24 mouse cellular contexts compared by ENCODE assay signal in genomic region chr6:96435545-96435944, GRCm38 (mm10).
DNase-seq lines count a peak whose midpoint lies in the region; ATAC-seq lines count a peak whose summit lies in the region.
"Had no signal": no experiment of that assay in that cellular context is flagged by ENCODE, and none has a peak within 500 bp of the region (broad histone marks: within the 10 kb centered on the region; RNA-seq: fewer than 3 reads in every experiment).

No protein-coding gene starts in this region.

- H3K27me3 ChIP-seq in limb, embryonic 11.5 days (ENCODE audit: control insufficient read depth, insufficient read depth, low read length), result no peaks in the 10 kb centered on the region
- H3K27me3 ChIP-seq in limb, embryonic 10.5 days (ENCODE audit: low read depth, poor library complexity, severe bottlenecking), result no peaks in the 10 kb centered on the region
- H3K27me3 ChIP-seq in limb, embryonic 13.5 days, result no peaks in the 10 kb centered on the region
- H3K27me3 ChIP-seq in kidney, embryonic 16.5 days (ENCODE audit: insufficient read depth, low read length), result no peaks in the 10 kb centered on the region
- H3K27me3 ChIP-seq: CH12.LX; embryonic facial prominence, embryonic 12.5 days; forebrain, embryonic 13.5 days; Patski had no signal

- DNase-seq in heart, adult 11 months, result peak; percentile 13
- no peak for DNase-seq in heart, adult 8-10 months (ENCODE audit: low spot score)
- peak; percentile 44 for DNase-seq in limb, embryonic 11.5 days (ENCODE audit: low spot score)
- no peak for DNase-seq in limb, embryonic 10.5 days (ENCODE audit: low spot score)
- DNase-seq in spleen, adult 12 weeks (ENCODE audit: low spot score), result no peak
- DNase-seq: adrenal gland, adult 8-10 months; adrenal gland, postnatal 14 days; adrenal gland, postnatal 36 days; B cell, adult 2 months; cerebellum, adult 11-12 months; cerebellum, adult 2 months; cerebellum, adult 9-10 months; cerebellum, postnatal 10 days; cerebellum, postnatal 25 days had no signal

- H3K4me1 ChIP-seq in limb, embryonic 11.5 days (ENCODE audit: control insufficient read depth, insufficient read depth, low read length), result no peaks in the 10 kb centered on the region
- peaks cover 17% of the 10 kb centered on the region for H3K4me1 ChIP-seq in limb, embryonic 10.5 days
- peaks cover 5% of the 10 kb centered on the region; the same call in 1 of the 2 replicates for H3K4me1 ChIP-seq in limb, embryonic 13.5 days
- peaks cover 10% of the 10 kb centered on the region; the same call in 1 of the 2 replicates for H3K4me1 ChIP-seq in kidney, embryonic 16.5 days (ENCODE audit: insufficient read depth, low read length)
- H3K4me1 ChIP-seq: embryonic facial prominence, embryonic 10.5 days; embryonic facial prominence, embryonic 12.5 days had no signal

- no peak overlapping the region for H3K4me3 ChIP-seq in limb, embryonic 11.5 days (ENCODE audit: low read depth, low read length)
- H3K4me3 ChIP-seq in limb, embryonic 10.5 days, result no peak overlapping the region
- no peak overlapping the region for H3K4me3 ChIP-seq in limb, embryonic 13.5 days
- H3K4me3 ChIP-seq in kidney, embryonic 16.5 days (ENCODE audit: low read length), result no peak overlapping the region
- H3K4me3 ChIP-seq: embryonic facial prominence, embryonic 10.5 days; embryonic facial prominence, embryonic 12.5 days; forebrain, embryonic 13.5 days had no signal

- no peak overlapping the region for H3K27ac ChIP-seq in limb, embryonic 11.5 days (replicated peaks; ENCODE audit: low read depth, low read length)
- no peak overlapping the region for H3K27ac ChIP-seq in limb, embryonic 10.5 days
- 0 out of 2 replicates have a peak overlapping the region, but pooled peaks have one; percentile 6 for H3K27ac ChIP-seq in limb, embryonic 13.5 days
- no peak overlapping the region for H3K27ac ChIP-seq in kidney, embryonic 16.5 days (ENCODE audit: low read length)
- H3K27ac ChIP-seq: embryonic facial prominence, embryonic 10.5 days; embryonic facial prominence, embryonic 12.5 days; forebrain, embryonic 13.5 days had no signal

- ATAC-seq in limb, embryonic 11.5 days (ENCODE audit: insufficient number of reproducible peaks, low FRiP score, low TSS enrichment, low read depth), result peak; percentile 73
- no peak for ATAC-seq in limb, embryonic 13.5 days (ENCODE audit: low FRiP score, low read depth)
- no peak for ATAC-seq in kidney, embryonic 16.5 days (ENCODE audit: low FRiP score, low TSS enrichment)
- ATAC-seq: activated CD4-positive, CD25-positive, alpha-beta regulatory T cell, adult 4 months; CD4-positive, CD25-positive, alpha-beta regulatory T cell, adult 4 months; forebrain, embryonic 13.5 days; Patski had no signal

- no peak overlapping the region for H3K9ac ChIP-seq in limb, embryonic 11.5 days (ENCODE audit: low read length)
- no peak overlapping the region for H3K9ac ChIP-seq in limb, embryonic 13.5 days
- no peak overlapping the region for H3K9ac ChIP-seq in kidney, embryonic 16.5 days (replicated peaks; ENCODE audit: low read length)
- H3K9ac ChIP-seq: embryonic facial prominence, embryonic 12.5 days; forebrain, embryonic 13.5 days had no signal

- no peaks in the 10 kb centered on the region for H3K36me3 ChIP-seq in limb, embryonic 11.5 days (ENCODE audit: control insufficient read depth, insufficient read depth, low read length)
- no peaks in the 10 kb centered on the region for H3K36me3 ChIP-seq in limb, embryonic 10.5 days
- H3K36me3 ChIP-seq in limb, embryonic 13.5 days, result no peaks in the 10 kb centered on the region
- H3K36me3 ChIP-seq in kidney, embryonic 16.5 days (ENCODE audit: insufficient read depth, low read length), result no peaks in the 10 kb centered on the region
- H3K36me3 ChIP-seq: embryonic facial prominence, embryonic 10.5 days; embryonic facial prominence, embryonic 12.5 days; G1E had no signal

- H3K9me3 ChIP-seq in limb, embryonic 11.5 days (ENCODE audit: control insufficient read depth, low read length), result no peaks in the 10 kb centered on the region
- no peaks in the 10 kb centered on the region for H3K9me3 ChIP-seq in limb, embryonic 10.5 days (replicated peaks)
- H3K9me3 ChIP-seq in limb, embryonic 13.5 days, result no peaks in the 10 kb centered on the region
- no peaks in the 10 kb centered on the region for H3K9me3 ChIP-seq in kidney, embryonic 16.5 days (ENCODE audit: low read length)
- H3K9me3 ChIP-seq: embryonic facial prominence, embryonic 10.5 days; embryonic facial prominence, embryonic 12.5 days; forebrain, embryonic 13.5 days had no signal

- no peak overlapping the region for H3K4me2 ChIP-seq in limb, embryonic 11.5 days (ENCODE audit: low read depth, severe bottlenecking)
- no peak overlapping the region for H3K4me2 ChIP-seq in limb, embryonic 13.5 days (replicated peaks)
- H3K4me2 ChIP-seq in kidney, embryonic 16.5 days (replicated peaks; ENCODE audit: low read depth, low read length), result no peak overlapping the region
- H3K4me2 ChIP-seq: embryonic facial prominence, embryonic 12.5 days; forebrain, embryonic 13.5 days had no signal

- 22% methylated on average over 2 of the region's 2 CpGs for WGBS in limb, embryonic 11.5 days
- 37% methylated on average over 2 of the region's 2 CpGs for WGBS in limb, embryonic 10.5 days
- 12% methylated on average over 2 of the region's 2 CpGs for WGBS in limb, embryonic 13.5 days
- WGBS in kidney, embryonic 16.5 days, result 44% methylated on average over 2 of the region's 2 CpGs

Comparison
In these comparisons a context has a peak if more than half of its experiments do, and no peak if none do; other contexts are left out.
1. DNase-seq: peak in heart, adult 11 months (single experiment) and limb, embryonic 11.5 days (single experiment); none in heart, adult 8-10 months (single experiment), limb, embryonic 10.5 days (single experiment) and spleen, adult 12 weeks (single experiment).